Mouse (Mus musculus) midbrain, embryonic 15.5 days (tissue): ENCODE measurements at regions not wholly inside any gene's neighbourhood (a gene's known extent, or its start where the extent isn't known, plus 50 kb on each side); places are given as distances from the start of the nearest gene placed in this dataset.

Experiments
- ATAC-seq: fragments of 200-750 bp; cut with Nextera tagmentation; replicated peaks from 2 replicates; pipeline ENCODE4 v1.8.0; 2017; ENCODE audit warnings: moderate TSS enrichment
- H3K27ac ChIP-seq: fragments of 300-500 bp; sonication (generic); 2 replicates; pipeline ENCODE4 v1.5.1; 2015; ENCODE audit warnings: mild to moderate bottlenecking, inconsistent platforms
- H3K27me3 ChIP-seq: fragments of 300-500 bp; sonication (generic); replicated peaks from 2 replicates; pipeline ENCODE4 v1.6.1; 2015; ENCODE audit warnings: inconsistent platforms
- H3K36me3 ChIP-seq: fragments of 300-500 bp; sonication (generic); replicated peaks from 2 replicates; pipeline ENCODE4 v1.6.1; 2015; ENCODE audit warnings: inconsistent platforms
- H3K4me1 ChIP-seq: fragments of 300-500 bp; sonication (generic); 2 replicates; pipeline ENCODE4 v1.6.1; 2015; ENCODE audit warnings: inconsistent platforms
- H3K4me2 ChIP-seq: fragments of 300-500 bp; sonication (generic); 2 replicates; pipeline ENCODE4 v1.6.1; 2015; ENCODE audit warnings: inconsistent platforms, mild to moderate bottlenecking, moderate library complexity
- H3K4me3 ChIP-seq: fragments of 300-500 bp; sonication (generic); 2 replicates; pipeline ENCODE4 v1.5.1; 2015; ENCODE audit warnings: mild to moderate bottlenecking, inconsistent platforms
- H3K9ac ChIP-seq: fragments of 300-500 bp; sonication (generic); 2 replicates; pipeline ENCODE4 v1.6.1; 2015; ENCODE audit warnings: mild to moderate bottlenecking, inconsistent platforms
- H3K9me3 ChIP-seq: fragments of 300-500 bp; sonication (generic); 2 replicates; pipeline ENCODE4 v1.6.1; 2016; ENCODE audit warnings: inconsistent platforms
- WGBS: fragments of 180-500 bp; shearing (Covaris S2); methylation state at CpG from one replicate; pipeline ENCODE4 v1.1.7; 2015; ENCODE audit warnings: mixed read lengths; 5-methylcytosine and 5-hydroxymethylcytosine counted together

GRCm38 (mm10) chr4:95209322-95210119 lies 157.5 kb upstream of the Jun start:
- ATAC-seq: no peak
- Histone ChIP-seq H3K4me2 (no peak overlapping the region), H3K4me1 (no peaks in the 10 kb centered on the region), H3K9me3 (no peaks in the 10 kb centered on the region), H3K4me3 (no peak overlapping the region), H3K36me3 (no peaks in the 10 kb centered on the region), H3K27me3 (no peaks in the 10 kb centered on the region), H3K27ac (no peak overlapping the region), H3K9ac (no peak overlapping the region)
- WGBS: 68% methylated on average over 3 of the region's 3 CpGs

- H3K27me3 ChIP-seq: no peaks in the 10 kb centered on the region
- ATAC-seq: no peak
- no peak overlapping the region for H3K27ac ChIP-seq
- WGBS: 49% methylated on average over 2 of the region's 2 CpGs
- no peak overlapping the region for H3K9ac ChIP-seq
- no peak overlapping the region for H3K4me3 ChIP-seq
- H3K9me3 ChIP-seq: no peaks in the 10 kb centered on the region
- H3K36me3 ChIP-seq: no peaks in the 10 kb centered on the region
- H3K4me1 ChIP-seq: no peaks in the 10 kb centered on the region
- no peak overlapping the region for H3K4me2 ChIP-seq
These were observed 160.5 kb upstream of the Jun start for GRCm38 (mm10) chr4:95212561-95212960.

GRCm38 (mm10) chr4:95213026-95213425 lies 161.0 kb upstream of the Jun start:
- Histone ChIP-seq H3K4me1 (no peaks in the 10 kb centered on the region), H3K27ac (no peak overlapping the region), H3K4me2 (no peak overlapping the region), H3K27me3 (no peaks in the 10 kb centered on the region), H3K9ac (no peak overlapping the region), H3K9me3 (no peaks in the 10 kb centered on the region), H3K4me3 (no peak overlapping the region), H3K36me3 (no peaks in the 10 kb centered on the region)
- no peak for ATAC-seq
- WGBS: 87% methylated on average over 3 of the region's 3 CpGs

GRCm38 (mm10) chr4:95214026-95214425 lies 162.0 kb upstream of the Jun start:
- Histone ChIP-seq H3K27ac (no peak overlapping the region), H3K4me1 (no peaks in the 10 kb centered on the region), H3K27me3 (no peaks in the 10 kb centered on the region), H3K9ac (no peak overlapping the region), H3K36me3 (no peaks in the 10 kb centered on the region), H3K4me3 (no peak overlapping the region), H3K9me3 (no peaks in the 10 kb centered on the region), H3K4me2 (no peak overlapping the region)
- ATAC-seq: no peak
- 97% methylated on average over 2 of the region's 2 CpGs for WGBS

GRCm38 (mm10) chr4:95215187-95215586 lies 163.2 kb upstream of the Jun start:
- no peak overlapping the region for H3K4me3 ChIP-seq
- no peaks in the 10 kb centered on the region for H3K4me1 ChIP-seq
- no peaks in the 10 kb centered on the region for H3K9me3 ChIP-seq
- no peak for ATAC-seq
- H3K4me2 ChIP-seq: no peak overlapping the region
- no peaks in the 10 kb centered on the region for H3K27me3 ChIP-seq
- no peak overlapping the region for H3K27ac ChIP-seq
- no peaks in the 10 kb centered on the region for H3K36me3 ChIP-seq
- no peak overlapping the region for H3K9ac ChIP-seq
- WGBS: 83% methylated on average over 7 of the region's 7 CpGs

GRCm38 (mm10) chr4:95230461-95230860 lies 178.4 kb upstream of the Jun start:
- WGBS: 61% methylated on average over 1 of the region's 1 CpGs
- Histone ChIP-seq H3K4me1 (no peaks in the 10 kb centered on the region), H3K36me3 (no peaks in the 10 kb centered on the region), H3K27ac (no peak overlapping the region), H3K9me3 (no peaks in the 10 kb centered on the region), H3K27me3 (no peaks in the 10 kb centered on the region), H3K9ac (no peak overlapping the region), H3K4me2 (no peak overlapping the region), H3K4me3 (no peak overlapping the region)
- ATAC-seq: no peak

GRCm38 (mm10) chr4:95233034-95233433 lies 181.0 kb upstream of the Jun start:
- Histone ChIP-seq H3K4me2 (no peak overlapping the region), H3K4me1 (no peaks in the 10 kb centered on the region), H3K9me3 (no peaks in the 10 kb centered on the region), H3K27ac (no peak overlapping the region), H3K9ac (no peak overlapping the region), H3K27me3 (no peaks in the 10 kb centered on the region), H3K4me3 (no peak overlapping the region), H3K36me3 (no peaks in the 10 kb centered on the region)
- ATAC-seq: no peak

GRCm38 (mm10) chr4:95234030-95234555 lies 182.1 kb upstream of the Jun start:
- WGBS: 83% methylated on average over 2 of the region's 2 CpGs
- no peak for ATAC-seq
- no peaks in the 10 kb centered on the region for H3K9me3 ChIP-seq

GRCm38 (mm10) chr4:95247977-95248376 lies 196.0 kb upstream of the Jun start:
- Histone ChIP-seq H3K9ac (no peak overlapping the region), H3K4me2 (no peak overlapping the region), H3K27ac (no peak overlapping the region), H3K4me3 (no peak overlapping the region), H3K9me3 (no peaks in the 10 kb centered on the region), H3K4me1 (no peaks in the 10 kb centered on the region), H3K36me3 (no peaks in the 10 kb centered on the region), H3K27me3 (no peaks in the 10 kb centered on the region)
- WGBS: 81% methylated on average over 1 of the region's 1 CpGs
- no peak for ATAC-seq

More at GRCm38 (mm10) chr4:95234030-95234555, 182.1 kb upstream of the Jun start:
- H3K4me2 ChIP-seq: no peak overlapping the region
- H3K4me1 ChIP-seq: no peaks in the 10 kb centered on the region
- H3K36me3 ChIP-seq: no peaks in the 10 kb centered on the region
- H3K27me3 ChIP-seq: no peaks in the 10 kb centered on the region
- H3K4me3 ChIP-seq: no peak overlapping the region
- H3K9ac ChIP-seq: no peak overlapping the region
- no peak overlapping the region for H3K27ac ChIP-seq

GRCm38 (mm10) chr4:95249031-95249430 lies 197.0 kb upstream of the Jun start:
- ATAC-seq: no peak
- Histone ChIP-seq H3K9ac (no peak overlapping the region), H3K27me3 (no peaks in the 10 kb centered on the region), H3K9me3 (no peaks in the 10 kb centered on the region), H3K4me2 (no peak overlapping the region), H3K27ac (no peak overlapping the region), H3K4me1 (no peaks in the 10 kb centered on the region), H3K4me3 (no peak overlapping the region), H3K36me3 (no peaks in the 10 kb centered on the region)
- WGBS: 91% methylated on average over 4 of the region's 4 CpGs

- Histone ChIP-seq H3K4me2 (no peak overlapping the region), H3K4me3 (no peak overlapping the region), H3K4me1 (no peaks in the 10 kb centered on the region), H3K9me3 (no peaks in the 10 kb centered on the region), H3K27me3 (no peaks in the 10 kb centered on the region), H3K27ac (no peak overlapping the region), H3K36me3 (no peaks in the 10 kb centered on the region), H3K9ac (no peak overlapping the region)
- WGBS: 7% methylated on average over 1 of the region's 1 CpGs
- ATAC-seq: no peak
These were observed 198.1 kb upstream of the Jun start for GRCm38 (mm10) chr4:95250083-95250482.

- Histone ChIP-seq H3K9ac (no peak overlapping the region), H3K27ac (no peak overlapping the region), H3K4me1 (no peaks in the 10 kb centered on the region), H3K4me3 (no peak overlapping the region), H3K36me3 (no peaks in the 10 kb centered on the region), H3K9me3 (no peaks in the 10 kb centered on the region), H3K27me3 (no peaks in the 10 kb centered on the region), H3K4me2 (no peak overlapping the region)
- no peak for ATAC-seq
These were observed 217.7 kb upstream of the Jun start for GRCm38 (mm10) chr4:95269766-95270165.

GRCm38 (mm10) chr4:95270389-95270788 lies 218.4 kb upstream of the Jun start:
- Histone ChIP-seq H3K4me2 (no peak overlapping the region), H3K4me1 (no peaks in the 10 kb centered on the region), H3K27ac (no peak overlapping the region), H3K9me3 (no peaks in the 10 kb centered on the region), H3K36me3 (no peaks in the 10 kb centered on the region), H3K27me3 (no peaks in the 10 kb centered on the region), H3K9ac (no peak overlapping the region), H3K4me3 (no peak overlapping the region)
- ATAC-seq: no peak
- WGBS: 91% methylated on average over 1 of the region's 1 CpGs
